Mouse (Mus musculus) forebrain, embryonic 11.5 days (tissue): ENCODE data around the gene Gm17535. TPM values are rescaled to one million over a fixed set of nuclear protein-coding genes. Genes with fewer than 3 reads are reported as not detected.
A peak's percentile ranks its signal among the peaks of the same experiment; 100 is the strongest.
"Not testable (repeated sequence)": the region's sequence is repeated elsewhere in the genome, so short reads cannot be mapped to it uniquely, and the experiment has no call there.

ENCODE experiments used
- ATAC-seq: fragments of 200-750 bp; cut with Nextera tagmentation; replicated peaks from 2 replicates; pipeline ENCODE4 v1.8.0; 2017; ENCODE audit warnings: moderate TSS enrichment; ENCODE audit not compliant: low FRiP score
- DNase-seq: peaks from one replicate; pipeline ENCODE4 v3.0.0-alpha.2; 2017; ENCODE audit warnings: low spot score
- H3K27ac ChIP-seq: fragments of 300-500 bp; sonication (generic); 2 replicates; pipeline ENCODE4 v1.5.1; 2014; ENCODE audit warnings: low read depth, low read length
- H3K27me3 ChIP-seq: fragments of 300-500 bp; sonication (generic); 2 replicates; pipeline ENCODE4 v1.6.1; 2014; ENCODE audit warnings: mild to moderate bottlenecking, low read length, mixed read lengths; ENCODE audit not compliant: control insufficient read depth, insufficient read depth
- H3K36me3 ChIP-seq: fragments of 300-500 bp; sonication (generic); 2 replicates; pipeline ENCODE4 v1.6.1; 2014; ENCODE audit warnings: mild to moderate bottlenecking, low read length, moderate library complexity, mixed read lengths; ENCODE audit not compliant: control insufficient read depth, insufficient read depth
- H3K4me1 ChIP-seq: fragments of 300-500 bp; sonication (generic); replicated peaks from 2 replicates; pipeline ENCODE4 v1.6.1; 2014; ENCODE audit warnings: low read length, mixed read lengths; ENCODE audit not compliant: control insufficient read depth, insufficient read depth
- H3K4me2 ChIP-seq: fragments of 300-500 bp; sonication (generic); 2 replicates; pipeline ENCODE4 v1.6.1; 2014; ENCODE audit warnings: low read depth, mild to moderate bottlenecking, low read length, moderate library complexity, mixed read lengths; ENCODE audit not compliant: severe bottlenecking
- H3K4me3 ChIP-seq: fragments of 300-500 bp; sonication (generic); 2 replicates; pipeline ENCODE4 v1.5.1; 2014; ENCODE audit warnings: low read depth, low read length
- H3K9ac ChIP-seq: fragments of 300-500 bp; sonication (generic); 2 replicates; pipeline ENCODE4 v1.6.1; 2014; ENCODE audit warnings: low read length
- H3K9me3 ChIP-seq: fragments of 300-500 bp; sonication (generic); 2 replicates; pipeline ENCODE4 v1.6.1; 2016; ENCODE audit warnings: low read length, mixed read lengths; ENCODE audit not compliant: control insufficient read depth
- WGBS: fragments of 180-500 bp; shearing (Covaris S2); extraction: QIAGEN DNeasy Blood & Tissue Kit; methylation state at CpG from one replicate; pipeline ENCODE4 v1.1.7; 2014; 5-methylcytosine and 5-hydroxymethylcytosine counted together
- polyA plus RNA-seq: library from polyadenylated mRNA; unstranded; fragments of >200 nt; fragmentation: Nextera tagmentation; extraction: Ambion mirVana; gene quantifications from 2 replicates; pipeline ENCODE4 v1.2.1, GENCODE M21; 2014

Gm17535 gene
- polyA plus RNA-seq, 1 experiment from 2014 or later, result not detected

DNA sequence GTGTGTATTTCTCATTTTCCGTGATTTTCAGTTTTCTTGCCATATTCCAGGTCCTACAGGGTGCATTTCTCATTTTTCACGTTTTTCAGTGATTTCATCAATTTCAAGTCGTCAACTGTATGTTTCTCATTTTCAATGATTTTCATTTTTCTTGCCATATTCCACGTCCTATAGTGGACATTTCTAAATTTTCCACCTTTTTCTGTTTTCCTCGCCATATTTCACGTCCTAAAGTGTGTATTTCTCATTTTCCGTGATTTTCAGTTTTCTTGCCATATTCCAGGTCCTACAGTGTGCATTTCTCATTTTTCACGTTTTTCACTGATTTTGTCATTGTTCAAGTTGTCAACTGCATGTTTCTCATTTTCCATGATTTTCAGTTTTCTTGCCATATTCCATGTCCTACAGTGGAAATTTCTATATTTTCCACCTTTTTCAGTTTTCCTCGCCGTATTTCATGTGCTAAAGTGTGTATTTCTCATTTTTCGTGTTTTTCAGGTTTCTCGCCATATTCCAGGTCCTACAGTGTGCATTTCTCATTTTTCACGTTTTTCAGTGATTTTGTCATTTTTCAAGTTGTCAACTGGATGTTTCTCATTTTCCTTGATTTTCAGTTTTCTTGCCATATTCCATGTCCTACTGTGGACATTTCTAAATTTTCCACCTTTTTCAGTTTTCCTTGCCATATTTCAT, 11.9 kb upstream of the Gm17535 start:
- not testable (repeated sequence) for H3K4me3 ChIP-seq, H3K4me1 ChIP-seq, H3K9ac ChIP-seq, H3K36me3 ChIP-seq, H3K4me2 ChIP-seq, H3K9me3 ChIP-seq, ATAC-seq, H3K27me3 ChIP-seq, H3K27ac ChIP-seq
- DNase-seq, result peak; percentile 16
- 71% methylated on average over 9 of the region's 13 CpGs for WGBS

- not testable (repeated sequence) for H3K27me3 ChIP-seq, DNase-seq, H3K27ac ChIP-seq, ATAC-seq, H3K36me3 ChIP-seq, H3K4me2 ChIP-seq, H3K9ac ChIP-seq, H3K9me3 ChIP-seq, H3K4me1 ChIP-seq, H3K4me3 ChIP-seq
- WGBS, result 71% methylated on average over 9 of the region's 13 CpGs
Observed at GRCm38 (mm10) chr9:3023312-3023984, 11.0 kb upstream of the Gm17535 start, which contains the start of gene Gm10718. Gm10718 (plus strand) TSS chr9:3023547.

GRCm38 (mm10) chr9:3023985-3024648, 10.3 kb upstream of the Gm17535 start:
- not testable (repeated sequence) for H3K4me1 ChIP-seq, H3K27ac ChIP-seq, H3K4me2 ChIP-seq, H3K4me3 ChIP-seq, DNase-seq, ATAC-seq, H3K9ac ChIP-seq, H3K27me3 ChIP-seq, H3K9me3 ChIP-seq, H3K36me3 ChIP-seq
- WGBS, result 64% methylated on average over 15 of the region's 16 CpGs

DNA sequence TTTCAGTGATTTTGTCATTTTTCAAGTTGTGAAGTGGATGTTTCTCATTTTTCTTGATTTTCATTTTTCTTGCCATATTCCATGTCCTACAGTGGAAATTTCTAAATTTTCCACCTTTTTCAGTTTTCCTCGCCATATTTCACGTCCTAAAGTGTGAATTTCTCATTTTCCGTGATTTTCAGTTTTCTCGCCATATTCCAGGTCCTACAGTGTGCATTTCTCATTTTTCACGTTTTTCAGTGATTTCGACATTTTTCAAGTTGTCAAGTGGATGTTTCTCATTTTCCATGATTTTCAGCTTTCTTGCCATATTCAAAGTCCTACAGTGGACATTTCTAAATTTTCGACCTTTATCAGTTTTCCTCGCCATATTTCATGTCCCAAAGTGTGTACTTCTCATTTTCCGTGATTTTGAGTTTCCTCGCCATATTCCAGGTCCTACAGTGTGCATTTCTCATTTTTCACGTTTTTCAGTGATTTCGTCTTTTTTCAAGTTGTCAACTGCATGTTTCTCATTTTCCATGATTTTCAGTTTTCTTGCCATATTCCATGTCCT, 9.4 kb upstream of the Gm17535 start, which contains the start of gene Gm10717:
Gene Gm10717 (plus strand): TSS at position 506 of the 556 bp plus-strand sequence.
- not testable (repeated sequence) for H3K27me3 ChIP-seq, H3K4me3 ChIP-seq, H3K4me2 ChIP-seq, DNase-seq, H3K36me3 ChIP-seq, H3K9ac ChIP-seq, ATAC-seq, H3K4me1 ChIP-seq, H3K27ac ChIP-seq, H3K9me3 ChIP-seq
- 68% methylated on average over 12 of the region's 12 CpGs for WGBS

GRCm38 (mm10) chr9:3025653-3026052, 8.7 kb upstream of the Gm17535 start:
- H3K9me3 ChIP-seq, H3K4me1 ChIP-seq, H3K4me2 ChIP-seq, H3K9ac ChIP-seq, H3K27ac ChIP-seq, H3K4me3 ChIP-seq, DNase-seq, H3K27me3 ChIP-seq, H3K36me3 ChIP-seq, ATAC-seq: not testable (repeated sequence)
- WGBS, result 68% methylated on average over 4 of the region's 6 CpGs

GRCm38 (mm10) chr9:3026136-3026535, 8.3 kb upstream of the Gm17535 start:
- not testable (repeated sequence) for H3K4me3 ChIP-seq, ATAC-seq, H3K27ac ChIP-seq, H3K4me2 ChIP-seq, H3K9me3 ChIP-seq, DNase-seq, H3K36me3 ChIP-seq, H3K9ac ChIP-seq, H3K4me1 ChIP-seq, H3K27me3 ChIP-seq
- WGBS, result 74% methylated on average over 5 of the region's 5 CpGs

DNA sequence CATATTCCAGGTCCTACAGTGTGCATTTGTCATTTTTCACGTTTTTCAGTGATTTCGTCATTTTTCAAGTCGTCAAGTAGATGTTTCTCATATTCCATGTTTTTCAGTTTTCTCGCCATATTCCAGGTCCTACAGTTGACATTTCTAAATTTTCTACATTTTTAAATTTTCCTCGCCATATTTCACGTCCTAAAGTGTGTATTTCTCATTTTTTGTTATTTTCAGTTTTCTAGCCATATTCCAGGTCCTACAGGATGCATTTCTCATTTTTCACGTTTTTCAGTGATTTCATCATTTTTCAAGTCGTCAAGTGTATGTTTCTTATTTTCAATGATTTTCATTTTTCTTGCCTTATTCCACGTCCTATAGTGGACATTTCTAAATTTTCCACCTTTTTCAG, 7.7 kb upstream of the Gm17535 start:
- ATAC-seq, H3K27me3 ChIP-seq, H3K4me1 ChIP-seq, DNase-seq, H3K27ac ChIP-seq, H3K36me3 ChIP-seq, H3K9ac ChIP-seq, H3K4me3 ChIP-seq, H3K9me3 ChIP-seq, H3K4me2 ChIP-seq: not testable (repeated sequence)
- 69% methylated on average over 9 of the region's 9 CpGs for WGBS

DNA sequence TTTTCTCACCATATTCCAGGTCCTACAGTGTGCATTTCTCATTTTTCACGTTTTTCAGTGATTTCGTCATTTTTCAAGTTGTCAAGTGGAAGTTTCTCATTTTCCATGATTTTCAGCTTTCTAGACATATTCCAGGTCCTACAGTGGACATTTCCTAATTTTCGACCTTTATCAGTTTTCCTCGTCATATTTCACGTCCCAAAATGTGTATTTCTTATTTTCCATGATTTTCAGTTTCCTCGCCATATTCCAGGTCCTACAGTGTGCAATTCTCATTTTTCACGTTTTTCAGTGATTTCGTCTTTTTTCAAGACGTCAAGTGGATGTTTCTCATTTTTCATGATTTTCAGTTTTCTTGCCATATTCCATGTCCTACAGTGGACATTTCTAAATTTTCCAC, 7.2 kb upstream of the Gm17535 start:
- H3K27me3 ChIP-seq, H3K36me3 ChIP-seq, H3K4me3 ChIP-seq, H3K27ac ChIP-seq, H3K9me3 ChIP-seq, H3K9ac ChIP-seq, ATAC-seq, H3K4me2 ChIP-seq, H3K4me1 ChIP-seq: not testable (repeated sequence)
- 72% methylated on average over 9 of the region's 9 CpGs for WGBS
- DNase-seq, result peak; percentile 51
